Mouse (Mus musculus): ENCODE data around the gene Zfp398. TPM values are rescaled to one million over a fixed set of nuclear protein-coding genes. Genes with fewer than 3 reads are reported as not detected.

The Zfp398 gene
- polyA plus RNA-seq, 1 experiment: 0.04 TPM

DNA sequence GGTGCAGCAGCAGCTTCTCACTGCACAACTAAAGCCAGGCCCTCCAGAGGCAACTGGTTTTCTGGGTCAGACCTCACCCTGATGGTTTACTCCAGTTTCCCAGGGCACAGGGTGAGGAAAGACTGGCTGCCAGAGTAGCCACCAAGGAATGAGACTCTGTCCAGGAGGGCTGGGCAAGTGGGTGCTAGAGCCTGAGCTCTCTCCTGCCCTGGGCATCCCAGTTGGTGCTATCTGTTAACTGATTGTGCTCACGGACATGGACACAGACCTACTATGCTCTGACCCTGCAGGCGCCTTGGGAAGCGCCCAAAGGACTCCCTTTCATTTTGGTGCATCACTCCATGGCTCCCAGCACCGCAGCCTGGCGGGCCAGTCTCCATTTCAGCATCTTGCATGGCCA, 70.9 kb downstream of the Zfp398 start:
- Histone ChIP-seq H3K27me3 (ENCODE audit: control insufficient read depth) (no peaks in the 10 kb centered on the region; the same call in 1 of the 2 replicates), H3K9me3 (ENCODE audit: control insufficient read depth, low read length) (peaks cover 16% of the 10 kb centered on the region), H3K36me3 (ENCODE audit: control insufficient read depth) (peaks cover 48% of the 10 kb centered on the region), H3K4me3 (replicated peaks) (no peak overlapping the region), H3K4me1 (ENCODE audit: control insufficient read depth) (no peaks in the 10 kb centered on the region)
- TF ChIP-seq GATA1 (IDR thresholded peaks at IDR 0.05; ENCODE audit: low read length) (no peak), TAL1 (IDR thresholded peaks at IDR 0.05; ENCODE audit: low read length) (no peak)

DNA sequence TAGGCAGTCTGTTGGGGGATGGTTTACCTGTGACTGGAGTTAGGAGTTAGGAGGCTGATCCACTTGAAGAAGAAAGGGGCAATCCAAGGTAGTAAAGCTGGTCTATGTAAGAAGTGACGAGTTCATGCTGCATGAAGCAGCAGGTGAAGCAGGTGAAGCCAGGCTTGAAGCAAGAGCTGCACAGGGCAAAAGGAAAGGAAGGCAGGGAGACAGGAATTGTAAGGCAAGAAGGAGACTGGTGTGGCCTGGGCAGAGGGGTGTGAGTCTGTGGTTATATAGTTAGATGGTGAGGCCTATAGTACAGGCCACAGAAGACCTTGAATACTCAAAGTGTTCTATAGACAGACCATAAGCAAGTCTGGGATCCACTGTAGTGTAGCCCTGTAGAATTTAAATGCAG, 73.5 kb downstream of the Zfp398 start:
- TF ChIP-seq TAL1 (IDR thresholded peaks at IDR 0.05; ENCODE audit: low read length): no peak
- no peak for TF ChIP-seq GATA1 (IDR thresholded peaks at IDR 0.05; ENCODE audit: low read length)
- Histone ChIP-seq H3K27me3 (ENCODE audit: control insufficient read depth) (no peaks in the 10 kb centered on the region; the same call in 1 of the 2 replicates), H3K9me3 (ENCODE audit: control insufficient read depth, low read length) (peaks cover 16% of the 10 kb centered on the region), H3K36me3 (ENCODE audit: control insufficient read depth) (peaks cover 33% of the 10 kb centered on the region), H3K4me3 (replicated peaks) (no peak overlapping the region), H3K4me1 (ENCODE audit: control insufficient read depth) (no peaks in the 10 kb centered on the region)

GRCm38 (mm10) chr6:47911650-47912049, 76.2 kb downstream of the Zfp398 start:
- Histone ChIP-seq H3K4me1 (ENCODE audit: control insufficient read depth) (peaks cover 9% of the 10 kb centered on the region), H3K27me3 (ENCODE audit: control insufficient read depth) (no peaks in the 10 kb centered on the region), H3K4me3 (replicated peaks) (no peak overlapping the region), H3K9me3 (ENCODE audit: control insufficient read depth, low read length) (peaks cover 2% of the 10 kb centered on the region; the same call in 1 of the 2 replicates), H3K36me3 (ENCODE audit: control insufficient read depth) (peaks cover 6% of the 10 kb centered on the region)
- TF ChIP-seq TAL1 (IDR thresholded peaks at IDR 0.05; ENCODE audit: low read length): no peak
- no peak for TF ChIP-seq GATA1 (IDR thresholded peaks at IDR 0.05; ENCODE audit: low read length)

GRCm38 (mm10) chr6:47912991-47913390, 77.5 kb downstream of the Zfp398 start:
- TF ChIP-seq GATA1 (IDR thresholded peaks at IDR 0.05; ENCODE audit: low read length) (no peak), TAL1 (IDR thresholded peaks at IDR 0.05; ENCODE audit: low read length) (no peak)
- Histone ChIP-seq H3K4me1 (ENCODE audit: control insufficient read depth) (peaks cover 18% of the 10 kb centered on the region), H3K4me3 (replicated peaks) (no peak overlapping the region)

GRCm38 (mm10) chr6:47917051-47917450, 81.6 kb downstream of the Zfp398 start:
- H3K27me3 ChIP-seq (ENCODE audit: control insufficient read depth): no peaks in the 10 kb centered on the region
- H3K4me1 ChIP-seq (ENCODE audit: control insufficient read depth): peaks cover 46% of the 10 kb centered on the region
- TF ChIP-seq TAL1 (IDR thresholded peaks at IDR 0.05; ENCODE audit: low read length): no peak
- TF ChIP-seq GATA1 (IDR thresholded peaks at IDR 0.05; ENCODE audit: low read length): no peak
- 0 out of 2 replicates have a peak, but pooled peaks cover 2% of the 10 kb centered on the region for H3K36me3 ChIP-seq (ENCODE audit: control insufficient read depth)
- peaks cover 2% of the 10 kb centered on the region; the same call in 1 of the 2 replicates for H3K9me3 ChIP-seq (ENCODE audit: control insufficient read depth, low read length)
- H3K4me3 ChIP-seq (replicated peaks): no peak overlapping the region

More at GRCm38 (mm10) chr6:47912991-47913390, 77.5 kb downstream of the Zfp398 start:
- H3K27me3 ChIP-seq (ENCODE audit: control insufficient read depth): no peaks in the 10 kb centered on the region
- H3K36me3 ChIP-seq (ENCODE audit: control insufficient read depth): peaks cover 2% of the 10 kb centered on the region; the same call in 1 of the 2 replicates
- peaks cover 2% of the 10 kb centered on the region; the same call in 1 of the 2 replicates for H3K9me3 ChIP-seq (ENCODE audit: control insufficient read depth, low read length)

GRCm38 (mm10) chr6:47918768-47919274, 83.4 kb downstream of the Zfp398 start:
- H3K9me3 ChIP-seq (ENCODE audit: control insufficient read depth, low read length): peaks cover 2% of the 10 kb centered on the region; the same call in 1 of the 2 replicates
- H3K4me3 ChIP-seq (replicated peaks): no peak overlapping the region
- H3K36me3 ChIP-seq (ENCODE audit: control insufficient read depth): peaks cover 8% of the 10 kb centered on the region
- TF ChIP-seq GATA1 (IDR thresholded peaks at IDR 0.05; ENCODE audit: low read length) (peak; percentile 29; the same call in 1 of the 2 replicates), TAL1 (IDR thresholded peaks at IDR 0.05; ENCODE audit: low read length) (no peak)
- peaks cover 54% of the 10 kb centered on the region for H3K4me1 ChIP-seq (ENCODE audit: control insufficient read depth)
- no peaks in the 10 kb centered on the region for H3K27me3 ChIP-seq (ENCODE audit: control insufficient read depth)

GRCm38 (mm10) chr6:47919646-47920446, 84.4 kb downstream of the Zfp398 start:
- Histone ChIP-seq H3K4me3 (replicated peaks) (peak overlapping the region; percentile 88), H3K36me3 (ENCODE audit: control insufficient read depth) (peaks cover 8% of the 10 kb centered on the region), H3K4me1 (ENCODE audit: control insufficient read depth) (peaks cover 54% of the 10 kb centered on the region), H3K27me3 (ENCODE audit: control insufficient read depth) (no peaks in the 10 kb centered on the region), H3K9me3 (ENCODE audit: control insufficient read depth, low read length) (peaks cover 2% of the 10 kb centered on the region; the same call in 1 of the 2 replicates)
- TF ChIP-seq GATA1 (IDR thresholded peaks at IDR 0.05; ENCODE audit: low read length): no peak

GRCm38 (mm10) chr6:47920447-47921340, 85.2 kb downstream of the Zfp398 start, which contains the start of gene Zfp212:
Gene Zfp212, plus strand, starts transcription at chr6:47920476.
- peaks cover 54% of the 10 kb centered on the region for H3K4me1 ChIP-seq (ENCODE audit: control insufficient read depth)
- H3K36me3 ChIP-seq (ENCODE audit: control insufficient read depth): peaks cover 11% of the 10 kb centered on the region
- TF ChIP-seq TAL1 (IDR thresholded peaks at IDR 0.05; ENCODE audit: low read length) (no peak), GATA1 (IDR thresholded peaks at IDR 0.05; ENCODE audit: low read length) (no peak)
- peaks cover 2% of the 10 kb centered on the region; the same call in 1 of the 2 replicates for H3K9me3 ChIP-seq (ENCODE audit: control insufficient read depth, low read length)
- H3K4me3 ChIP-seq (replicated peaks): peak within 1 kb of the TSS; percentile 88
- no peaks in the 10 kb centered on the region for H3K27me3 ChIP-seq (ENCODE audit: control insufficient read depth)

Other genes starting within 250 kb of the Zfp398 start
- gene Ezh2, start 240.3 kb upstream of the Zfp398 start, polyA plus RNA-seq (2012): 2.1 and 3.7 TPM in 2 replicates
- 0.02 and 0.07 TPM in 2 replicates for gene Pdia4, start 22.2 kb upstream of the Zfp398 start, polyA plus RNA-seq (2012)
- gene Zfp786, start 4.8 kb upstream of the Zfp398 start, polyA plus RNA-seq (2012): not detected in 2 replicates
- 0.32 and 0.48 TPM in 2 replicates for gene Zfp282, start 41.5 kb downstream of the Zfp398 start, polyA plus RNA-seq (2012)
- gene Zfp212, start 84.8 kb downstream of the Zfp398 start, polyA plus RNA-seq (2012): 0.91 and 0.99 TPM in 2 replicates
- 0.30 and 0.61 TPM in 2 replicates for gene Zfp956, start 117.7 kb downstream of the Zfp398 start, polyA plus RNA-seq (2012)
- gene Zfp777, start 213.2 kb downstream of the Zfp398 start, polyA plus RNA-seq (2012): 0.81 and 0.94 TPM in 2 replicates

All from erythroblast, embryonic 14.5 days (primary cell).